8 mouse cellular contexts compared by ENCODE assay signal in genomic region chr2:121141216-121142035, GRCm38 (mm10). TPM values are rescaled to one million over a fixed set of nuclear protein-coding genes. Genes with fewer than 3 reads are reported as not detected.
A peak's percentile ranks its signal among the peaks of the same experiment; 100 is the strongest.
DNase-seq lines count a peak whose midpoint lies in the region; ATAC-seq and TF ChIP-seq lines count a peak whose summit lies in the region.

No protein-coding gene starts in this region.

- H3K36me3 ChIP-seq in kidney, embryonic 16.5 days (ENCODE audit: insufficient read depth, low read length): peaks cover 23% of the 10 kb centered on the region
- peaks cover 26% of the 10 kb centered on the region for H3K36me3 ChIP-seq in hindbrain, embryonic 14.5 days (replicated peaks; ENCODE audit: control insufficient read depth, insufficient read depth)
- peaks cover 2% of the 10 kb centered on the region for H3K36me3 ChIP-seq in midbrain, embryonic 16.5 days (ENCODE audit: control insufficient read depth, insufficient read depth, low read length)

- no peak for TF ChIP-seq CTCF in bone marrow macrophage, adult 2 months (IDR thresholded peaks at IDR 0.05; ENCODE audit: low read depth, low read length)

- peak overlapping the region; percentile 68 for H3K4me3 ChIP-seq in kidney, embryonic 16.5 days (ENCODE audit: low read length)
- H3K4me3 ChIP-seq in bone marrow macrophage, adult 2 months (ENCODE audit: insufficient read depth, low read length): peak overlapping the region; percentile 95; the same call in 1 of the 2 replicates
- H3K4me3 ChIP-seq in hindbrain, embryonic 14.5 days (replicated peaks; ENCODE audit: low read length): peak overlapping the region; percentile 65
- H3K4me3 ChIP-seq in midbrain, embryonic 16.5 days (ENCODE audit: low read depth, low read length): peak overlapping the region; percentile 83

- intact Hi-C loops in gastrocnemius, postnatal 36 days (cut with DNase I): no loop called here

- 73% methylated on average over 16 of the region's 16 CpGs for WGBS in kidney, embryonic 16.5 days
- 76% methylated on average over 16 of the region's 16 CpGs for WGBS in hindbrain, embryonic 14.5 days
- 70% methylated on average over 16 of the region's 16 CpGs for WGBS in midbrain, embryonic 16.5 days

- TF ChIP-seq POLR2A in bone marrow macrophage, adult 2 months (IDR thresholded peaks at IDR 0.05; ENCODE audit: borderline replicate concordance, low read depth, low read length): no peak

- peaks cover 24% of the 10 kb centered on the region for H3K4me1 ChIP-seq in kidney, embryonic 16.5 days (ENCODE audit: insufficient read depth, low read length)
- H3K4me1 ChIP-seq in bone marrow macrophage, adult 2 months (ENCODE audit: control insufficient read depth, insufficient read depth, low read length): peaks cover 15% of the 10 kb centered on the region
- H3K4me1 ChIP-seq in hindbrain, embryonic 14.5 days (replicated peaks; ENCODE audit: control insufficient read depth, insufficient read depth, low read length): peaks cover 31% of the 10 kb centered on the region
- peaks cover 28% of the 10 kb centered on the region for H3K4me1 ChIP-seq in midbrain, embryonic 16.5 days (ENCODE audit: control insufficient read depth, insufficient read depth, low read length)

- no peak for ATAC-seq in kidney, embryonic 16.5 days (ENCODE audit: low FRiP score, low TSS enrichment)
- no peak for ATAC-seq in hindbrain, embryonic 14.5 days (ENCODE audit: low FRiP score)
- ATAC-seq in midbrain, embryonic 16.5 days: no peak

- peak overlapping the region; percentile 74 for H3K4me2 ChIP-seq in kidney, embryonic 16.5 days (replicated peaks; ENCODE audit: low read depth, low read length)
- peak overlapping the region; percentile 81 for H3K4me2 ChIP-seq in hindbrain, embryonic 14.5 days (replicated peaks)
- H3K4me2 ChIP-seq in midbrain, embryonic 16.5 days (ENCODE audit: low read length): peak overlapping the region; percentile 92

- H3K27me3 ChIP-seq in kidney, embryonic 16.5 days (ENCODE audit: insufficient read depth, low read length): no peaks in the 10 kb centered on the region
- no peaks in the 10 kb centered on the region for H3K27me3 ChIP-seq in hindbrain, embryonic 14.5 days (ENCODE audit: control insufficient read depth, insufficient read depth, low read length)
- no peaks in the 10 kb centered on the region for H3K27me3 ChIP-seq in midbrain, embryonic 16.5 days (ENCODE audit: control insufficient read depth, insufficient read depth, low read depth, low read length)

- H3K9me3 ChIP-seq in kidney, embryonic 16.5 days (ENCODE audit: low read length): peaks cover 8% of the 10 kb centered on the region; the same call in 1 of the 2 replicates
- H3K9me3 ChIP-seq in hindbrain, embryonic 14.5 days (ENCODE audit: control insufficient read depth, low read length): no peaks in the 10 kb centered on the region
- H3K9me3 ChIP-seq in midbrain, embryonic 16.5 days (replicated peaks; ENCODE audit: control insufficient read depth, low read length, poor library complexity, severe bottlenecking): no peaks in the 10 kb centered on the region

- H3K9ac ChIP-seq in kidney, embryonic 16.5 days (replicated peaks; ENCODE audit: low read length): peak overlapping the region; percentile 84
- peak overlapping the region; percentile 84 for H3K9ac ChIP-seq in hindbrain, embryonic 14.5 days
- peak overlapping the region; percentile 97 for H3K9ac ChIP-seq in midbrain, embryonic 16.5 days (ENCODE audit: low read depth, low read length)

- H3K27ac ChIP-seq in kidney, embryonic 16.5 days (ENCODE audit: low read length): peak overlapping the region; percentile 98
- peak overlapping the region; percentile 87; the same call in 1 of the 2 replicates for H3K27ac ChIP-seq in bone marrow macrophage, adult 2 months (ENCODE audit: insufficient read depth, low read depth, low read length)
- H3K27ac ChIP-seq in hindbrain, embryonic 14.5 days: peak overlapping the region; percentile 98
- H3K27ac ChIP-seq in midbrain, embryonic 16.5 days (ENCODE audit: low read length): peak overlapping the region; percentile 98

- DNase-seq in kidney, postnatal 36 days: no peak
- no peak for DNase-seq in hindbrain, embryonic 14.5 days (ENCODE audit: low spot score)
- no peak for DNase-seq in ovary, adult 18-20 months (ENCODE audit: low spot score)
- DNase-seq in adrenal gland, postnatal 25 days: no peak
- no peak for DNase-seq in gastrocnemius, postnatal 36 days

RNA-seq across cellular contexts. Expression of gene Lcmt2, which starts 1.0 kb away (rescaled TPM):
- 26.3 and 28.4 TPM in 2 replicates for polyA plus RNA-seq in kidney, embryonic 16.5 days (2015; fragmentation: Nextera tagmentation; extraction: Ambion mirVana)
- 5.9 and 6.2 TPM in 2 replicates for polyA plus RNA-seq in bone marrow macrophage, adult 2 months (2012; ENCODE audit: insufficient read depth, insufficient read length, missing spikeins)
- polyA plus RNA-seq in hindbrain, embryonic 14.5 days (2014; fragmentation: Nextera tagmentation; extraction: Ambion mirVana): 16.2 and 20.9 TPM in 2 replicates
- 20.3 and 20.4 TPM in 2 replicates for polyA plus RNA-seq in midbrain, embryonic 16.5 days (2015; fragmentation: Nextera tagmentation; extraction: Ambion mirVana)
- total RNA-seq in adrenal gland, postnatal 25 days (2021): 11.4 and 12.3 TPM in 2 replicates
- total RNA-seq in gastrocnemius, postnatal 36 days (2021): 1 to 10 TPM; 2.7 to 4.1 TPM

RNA-seq across cellular contexts. Expression of gene Adal, which starts 1.2 kb away (rescaled TPM):
- 23.9 and 26.2 TPM in 2 replicates for polyA plus RNA-seq in kidney, embryonic 16.5 days (2015; fragmentation: Nextera tagmentation; extraction: Ambion mirVana)
- polyA plus RNA-seq in bone marrow macrophage, adult 2 months (2012; ENCODE audit: insufficient read depth, insufficient read length, missing spikeins): 6.0 and 7.6 TPM in 2 replicates
- polyA plus RNA-seq in hindbrain, embryonic 14.5 days (2014; fragmentation: Nextera tagmentation; extraction: Ambion mirVana): 26.9 and 32.6 TPM in 2 replicates
- polyA plus RNA-seq in midbrain, embryonic 16.5 days (2015; fragmentation: Nextera tagmentation; extraction: Ambion mirVana): 24.3 and 30.3 TPM in 2 replicates
- 19.4 and 21.5 TPM in 2 replicates for total RNA-seq in adrenal gland, postnatal 25 days (2021)
- total RNA-seq in gastrocnemius, postnatal 36 days (2021): 10 to 100 TPM; 14.7 to 15.0 TPM

RNA-seq across cellular contexts. Expression of gene Tubgcp4, which starts 29.0 kb away (rescaled TPM):
- polyA plus RNA-seq in kidney, embryonic 16.5 days (2015; fragmentation: Nextera tagmentation; extraction: Ambion mirVana): 56.9 and 69.4 TPM in 2 replicates
- 61.9 and 68.4 TPM in 2 replicates for polyA plus RNA-seq in bone marrow macrophage, adult 2 months (2012; ENCODE audit: insufficient read depth, insufficient read length, missing spikeins)
- 43.3 and 43.7 TPM in 2 replicates for polyA plus RNA-seq in hindbrain, embryonic 14.5 days (2014; fragmentation: Nextera tagmentation; extraction: Ambion mirVana)
- 50.4 and 53.9 TPM in 2 replicates for polyA plus RNA-seq in midbrain, embryonic 16.5 days (2015; fragmentation: Nextera tagmentation; extraction: Ambion mirVana)
- 47.1 and 56.7 TPM in 2 replicates for total RNA-seq in adrenal gland, postnatal 25 days (2021)
- 10 to 100 TPM; 10.2 to 11.5 TPM for total RNA-seq in gastrocnemius, postnatal 36 days (2021)

RNA-seq across cellular contexts. Expression of gene Zscan29, which starts 29.5 kb away (rescaled TPM):
- polyA plus RNA-seq in kidney, embryonic 16.5 days (2015; fragmentation: Nextera tagmentation; extraction: Ambion mirVana): 12.1 and 15.6 TPM in 2 replicates
- 27.5 and 28.5 TPM in 2 replicates for polyA plus RNA-seq in bone marrow macrophage, adult 2 months (2012; ENCODE audit: insufficient read depth, insufficient read length, missing spikeins)
- 6.6 and 7.7 TPM in 2 replicates for polyA plus RNA-seq in hindbrain, embryonic 14.5 days (2014; fragmentation: Nextera tagmentation; extraction: Ambion mirVana)
- polyA plus RNA-seq in midbrain, embryonic 16.5 days (2015; fragmentation: Nextera tagmentation; extraction: Ambion mirVana): 6.8 and 7.0 TPM in 2 replicates
- total RNA-seq in adrenal gland, postnatal 25 days (2021): 20.7 and 22.9 TPM in 2 replicates
- total RNA-seq in gastrocnemius, postnatal 36 days (2021): 1 to 10 TPM; 3.6 to 4.6 TPM

RNA-seq across cellular contexts. Expression of gene Tgm7, which starts 31.8 kb away (rescaled TPM):
- 0.28 and 0.30 TPM in 2 replicates for polyA plus RNA-seq in kidney, embryonic 16.5 days (2015; fragmentation: Nextera tagmentation; extraction: Ambion mirVana)
- not detected in 2 replicates for polyA plus RNA-seq in bone marrow macrophage, adult 2 months (2012; ENCODE audit: insufficient read depth, insufficient read length, missing spikeins)
- not detected in 2 replicates for polyA plus RNA-seq in hindbrain, embryonic 14.5 days (2014; fragmentation: Nextera tagmentation; extraction: Ambion mirVana)
- polyA plus RNA-seq in midbrain, embryonic 16.5 days (2015; fragmentation: Nextera tagmentation; extraction: Ambion mirVana): not detected in 2 replicates
- total RNA-seq in adrenal gland, postnatal 25 days (2021): not detected in 2 replicates
- not detected for total RNA-seq in gastrocnemius, postnatal 36 days (2021)
